Mouse (Mus musculus) lung, postnatal 25 days (tissue): ENCODE results near the gene Proser2.
"Not testable (repeated sequence)": the region's sequence is repeated elsewhere in the genome, so short reads cannot be mapped to it uniquely, and the experiment has no call there.

ENCODE experiments used
- DNase-seq: peaks from one replicate; pipeline ENCODE4 v3.0.0; 2022; ENCODE audit warnings: low spot score

Gene Proser2

GRCm38 (mm10) chr2:6128881-6129280 is 1.1 kb downstream of the Proser2 start:
- DNase-seq: peak; percentile 39

GRCm38 (mm10) chr2:6128136-6128805 is 1.7 kb downstream of the Proser2 start:
- peak; percentile 16 for DNase-seq

GRCm38 (mm10) chr2:6123046-6123445 is 7.0 kb downstream of the Proser2 start:
- no peak for DNase-seq

GRCm38 (mm10) chr2:6121091-6121490 is 8.9 kb downstream of the Proser2 start:
- no peak for DNase-seq

- peak; percentile 65 for DNase-seq
Observed at GRCm38 (mm10) chr2:6118246-6118645, 11.8 kb downstream of the Proser2 start.

- DNase-seq: no peak
Observed at GRCm38 (mm10) chr2:6113792-6114191, 16.2 kb downstream of the Proser2 start.

- DNase-seq: no peak
Observed at GRCm38 (mm10) chr2:6112619-6113018, 17.4 kb downstream of the Proser2 start.

- DNase-seq: no peak
Observed at GRCm38 (mm10) chr2:6105437-6105836, 24.6 kb downstream of the Proser2 start.

- no peak for DNase-seq
Observed at GRCm38 (mm10) chr2:6100755-6101154, 29.3 kb downstream of the Proser2 start.

- no peak for DNase-seq
Observed at GRCm38 (mm10) chr2:6100027-6100749, 29.8 kb downstream of the Proser2 start.

- no peak for DNase-seq
Observed at GRCm38 (mm10) chr2:6099443-6099842, 30.6 kb downstream of the Proser2 start.

GRCm38 (mm10) chr2:6098924-6099323 is 31.1 kb downstream of the Proser2 start:
- DNase-seq: peak; percentile 70

- peak; percentile 39 for DNase-seq
Observed at GRCm38 (mm10) chr2:6097113-6097716, 32.8 kb downstream of the Proser2 start.

GRCm38 (mm10) chr2:6089941-6090340 is 40.1 kb downstream of the Proser2 start:
- DNase-seq: not testable (repeated sequence)

GRCm38 (mm10) chr2:6087151-6087550 is 42.9 kb downstream of the Proser2 start:
- no peak for DNase-seq

GRCm38 (mm10) chr2:6085622-6086530 is 44.1 kb downstream of the Proser2 start:
- DNase-seq: peak; percentile 26

- DNase-seq: peak; percentile 63
Observed at GRCm38 (mm10) chr2:6083696-6084095, 46.3 kb downstream of the Proser2 start.

GRCm38 (mm10) chr2:6082615-6083014 is 47.4 kb downstream of the Proser2 start:
- DNase-seq: no peak

- peak; percentile 78 for DNase-seq
Observed at GRCm38 (mm10) chr2:6081108-6081507, 48.9 kb downstream of the Proser2 start.

GRCm38 (mm10) chr2:6080037-6080436 is 50.0 kb downstream of the Proser2 start:
- DNase-seq: no peak

- no peak for DNase-seq
Observed at GRCm38 (mm10) chr2:6075530-6075896, 54.5 kb downstream of the Proser2 start.

GRCm38 (mm10) chr2:6074891-6075529 is 55.0 kb downstream of the Proser2 start:
- peak; percentile 50 for DNase-seq
